Mouse (Mus musculus) kidney, adult 2 months (tissue): ENCODE data around the gene Hykk.

Experiments used
- CTCF ChIP-seq: fragments of 200-500 bp; conservative IDR thresholded peaks from 2 replicates; pipeline ENCODE4 v1.5.1; 2011; ENCODE audit warnings: low read depth, mild to moderate bottlenecking, control low read depth, low read length, moderate library complexity, mixed read lengths; ENCODE audit not compliant: insufficient read depth, insufficient read length
- POLR2A ChIP-seq: fragments of 200-500 bp; IDR thresholded peaks from one replicate; pipeline ENCODE4 v1.6.1; 2011; ENCODE audit warnings: low read depth, low read length, control low read depth

DNA sequence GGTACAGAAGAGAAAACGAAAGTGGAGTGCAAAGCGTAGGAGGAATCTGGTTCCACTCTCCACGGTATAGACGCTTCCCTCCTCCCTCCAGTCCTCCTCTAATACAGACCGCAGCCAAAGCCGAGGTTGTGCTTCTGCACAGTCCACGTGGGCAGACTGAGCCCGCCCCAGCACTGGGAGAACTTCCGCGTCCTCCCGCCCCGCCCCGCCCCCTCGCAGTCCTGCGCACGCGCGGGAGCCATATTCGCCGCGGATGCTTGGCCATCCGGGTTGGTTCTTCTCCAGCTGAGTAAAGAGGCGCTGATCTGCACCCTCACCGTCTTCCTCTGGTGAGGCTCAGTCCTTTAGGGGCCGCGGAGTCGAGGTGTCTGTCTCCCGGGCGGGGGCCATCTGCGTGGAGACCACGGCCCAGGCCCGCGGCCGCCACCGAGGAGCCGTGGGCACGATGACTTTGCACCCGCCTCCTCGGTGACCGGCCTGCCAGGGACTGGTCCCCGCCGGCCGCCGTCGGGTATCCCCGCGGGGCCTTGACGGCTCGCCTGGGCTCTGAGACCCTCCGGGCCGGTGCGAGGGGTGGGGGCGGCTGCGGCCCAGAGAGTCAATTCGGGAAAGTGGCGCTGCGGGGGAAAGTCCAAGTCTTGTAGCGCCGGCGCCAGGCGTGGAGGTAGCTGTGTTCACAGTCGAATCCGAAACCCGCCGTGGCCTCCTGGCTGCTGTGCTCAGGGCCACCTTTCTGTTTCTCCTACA is 33.7 kb downstream of the Hykk start, which contains the start of the genes Psma4 and AY074887:
- no peak for TF ChIP-seq CTCF
- TF ChIP-seq POLR2A: peak; percentile 61
